Mouse (Mus musculus) G1E (cell line): ENCODE data around the gene Tmem179b. TPM values are rescaled to one million over a fixed set of nuclear protein-coding genes. Genes with fewer than 3 reads are reported as not detected.

Experiments used
- ATAC-seq: 2 replicates; pipeline ENCODE4 v1.8.0; 2016; ENCODE audit warnings: mild to moderate bottlenecking; ENCODE audit not compliant: insufficient number of reproducible peaks, poor library complexity, low FRiP score, severe bottlenecking; ENCODE audit errors: extremely low read depth
- DNase-seq: peaks from one replicate; pipeline ENCODE4 v3.0.0; 2012; ENCODE audit warnings: low spot score
- H3K27me3 ChIP-seq: 2 replicates; pipeline ENCODE4 v1.6.1; 2012; ENCODE audit warnings: mild to moderate bottlenecking, low read length, inconsistent platforms; ENCODE audit not compliant: insufficient read depth
- H3K36me3 ChIP-seq: replicated peaks from 2 replicates; pipeline ENCODE3; 2012; ENCODE audit warnings: mild to moderate bottlenecking, inconsistent platforms
- H3K4me1 ChIP-seq: 2 replicates; pipeline ENCODE4 v1.6.1; 2012; ENCODE audit warnings: low read depth, low read length, inconsistent platforms, mixed read lengths; ENCODE audit not compliant: insufficient read depth
- H3K4me3 ChIP-seq: 2 replicates; pipeline ENCODE4 v1.5.1; 2012; ENCODE audit warnings: low read depth, mild to moderate bottlenecking, inconsistent platforms, low read length, moderate library complexity, mixed read lengths
- H3K9me3 ChIP-seq: replicated peaks from 2 replicates; pipeline ENCODE4 v1.6.1; 2012; ENCODE audit warnings: inconsistent platforms
- CTCF ChIP-seq: IDR thresholded peaks from 2 replicates; pipeline ENCODE4 v1.5.1; 2012; ENCODE audit warnings: low read depth, low read length, inconsistent platforms, mixed read lengths
- GATA1 ChIP-seq: IDR thresholded peaks from 2 replicates; pipeline ENCODE4 v1.6.1; 2012; ENCODE audit warnings: borderline replicate concordance, low read length, inconsistent platforms, mixed read lengths
- GATA2 ChIP-seq: IDR thresholded peaks from 2 replicates; pipeline ENCODE4 v1.6.1; 2012; ENCODE audit warnings: low read depth, low read length, inconsistent platforms, borderline replicate concordance
- POLR2AphosphoS5 ChIP-seq: IDR thresholded peaks from 2 replicates; pipeline ENCODE4 v1.6.1; 2012; ENCODE audit warnings: low read depth, low read length, inconsistent platforms; ENCODE audit not compliant: insufficient replicate concordance
- TAL1 ChIP-seq: conservative IDR thresholded peaks from 2 replicates; pipeline ENCODE4 v1.6.1; 2012; ENCODE audit warnings: low read depth, low read length, inconsistent platforms, mixed read lengths
- polyA plus RNA-seq: library from polyadenylated mRNA; stranded (reverse); fragments of >175 nt; gene quantifications from 2 replicates; pipeline ENCODE4 v1.2.3, GENCODE M21; 2012
- total RNA-seq, 2 experiments: library from RNA; stranded (forward) in 1 of 2; stranded (reverse) in 1 of 2; fragments of 200-1000 nt in 1 of 2; fragments of >200 nt in 1 of 2; fragmentation: Nextera tagmentation in 1 of 2; gene quantifications; 2 replicates each; pipeline ENCODE4 v1.2.3; 2014 to 2017

Gene Tmem179b
- total and polyA plus RNA-seq, 3 experiments = 90.2 to 138 (median 96.6) TPM

GRCm38 (mm10) chr19:8803204-8803780, 29.0 kb upstream of the Tmem179b start:
- Histone ChIP-seq H3K4me1 (peaks cover 50% of the 10 kb centered on the region), H3K27me3 (no peaks in the 10 kb centered on the region), H3K4me3 (no peak overlapping the region; the same call in 1 of the 2 replicates), H3K36me3 (peaks cover 51% of the 10 kb centered on the region), H3K9me3 (no peaks in the 10 kb centered on the region)
- no peak for ATAC-seq
- TF ChIP-seq CTCF = no peak
- TF ChIP-seq GATA2 = no peak
- no peak for DNase-seq

- Histone ChIP-seq H3K4me3 (peak within 1 kb of the TSS; percentile 74), H3K4me1 (peaks cover 53% of the 10 kb centered on the region), H3K9me3 (no peaks in the 10 kb centered on the region), H3K27me3 (no peaks in the 10 kb centered on the region), H3K36me3 (peaks cover 41% of the 10 kb centered on the region)
- peak; percentile 95 for ATAC-seq
- no peak for TF ChIP-seq CTCF
- no peak for TF ChIP-seq GATA2
- TF ChIP-seq GATA1 = no peak
- no peak for TF ChIP-seq TAL1
- TF ChIP-seq POLR2AphosphoS5 = no peak
- peak; percentile 88 for DNase-seq
Measured at GRCm38 (mm10) chr19:8802130-8802821, 28.0 kb upstream of the Tmem179b start, which contains the start of gene Zbtb3. TSS of gene Zbtb3 (plus strand) at chr19:8802555.

- peaks cover 38% of the 10 kb centered on the region for H3K36me3 ChIP-seq
- H3K4me3 ChIP-seq = peak overlapping the region; percentile 85; the same call in 1 of the 2 replicates
Measured at GRCm38 (mm10) chr19:8798947-8799315, 24.7 kb upstream of the Tmem179b start.

GRCm38 (mm10) chr19:8798264-8798946, 24.1 kb upstream of the Tmem179b start, which contains the start of gene Polr2g:
TSS of gene Polr2g (minus strand) at chr19:8798577.
- TF ChIP-seq POLR2AphosphoS5 = 0 out of 2 replicates have a peak, but pooled peaks have one; percentile 32
- no peak for TF ChIP-seq GATA2
- DNase-seq = peak; percentile 48
- H3K27me3 ChIP-seq = no peaks in the 10 kb centered on the region
- peaks cover 44% of the 10 kb centered on the region for H3K4me1 ChIP-seq
- H3K36me3 ChIP-seq = peaks cover 38% of the 10 kb centered on the region
- H3K9me3 ChIP-seq = peaks cover 4% of the 10 kb centered on the region
- peak within 1 kb of the TSS; percentile 85 for H3K4me3 ChIP-seq
- ATAC-seq = peak; percentile 57

More at GRCm38 (mm10) chr19:8798947-8799315, 24.7 kb upstream of the Tmem179b start:
- Histone ChIP-seq H3K9me3 (0 out of 2 replicates have a peak, but pooled peaks cover 2% of the 10 kb centered on the region), H3K4me1 (peaks cover 49% of the 10 kb centered on the region), H3K27me3 (no peaks in the 10 kb centered on the region)
- DNase-seq (no peak), ATAC-seq (no peak)
- TF ChIP-seq TAL1 (no peak), POLR2AphosphoS5 (no peak), GATA2 (no peak), GATA1 (no peak)

GRCm38 (mm10) chr19:8790171-8790570, 15.9 kb upstream of the Tmem179b start:
- TF ChIP-seq GATA1 (no peak), TAL1 (no peak), POLR2AphosphoS5 (no peak), GATA2 (no peak), CTCF (no peak)
- ATAC-seq (no peak), DNase-seq (no peak)
- peaks cover 47% of the 10 kb centered on the region for H3K36me3 ChIP-seq
- H3K4me1 ChIP-seq = peaks cover 18% of the 10 kb centered on the region
- peaks cover 8% of the 10 kb centered on the region for H3K9me3 ChIP-seq
- no peak overlapping the region for H3K4me3 ChIP-seq
- H3K27me3 ChIP-seq = no peaks in the 10 kb centered on the region

GRCm38 (mm10) chr19:8789171-8789570, 14.9 kb upstream of the Tmem179b start:
- no peak for ATAC-seq
- TF ChIP-seq GATA1 (no peak), GATA2 (no peak), CTCF (no peak), POLR2AphosphoS5 (no peak), TAL1 (no peak)

More at GRCm38 (mm10) chr19:8789171-8789570, 14.9 kb upstream of the Tmem179b start:
- Histone ChIP-seq H3K27me3 (no peaks in the 10 kb centered on the region), H3K9me3 (peaks cover 8% of the 10 kb centered on the region), H3K4me3 (no peak overlapping the region), H3K4me1 (peaks cover 28% of the 10 kb centered on the region), H3K36me3 (peaks cover 45% of the 10 kb centered on the region)
- DNase-seq = no peak
